Mouse (Mus musculus) WW6 (cell line): ENCODE data around the gene Epha4.
A peak's percentile ranks its signal among the peaks of the same experiment; 100 is the strongest.

Experiments used
- DNase-seq: peaks from one replicate; pipeline ENCODE4 v3.0.0-alpha.2; 2013; ENCODE audit warnings: low read depth, low spot score

The Epha4 gene

DNA sequence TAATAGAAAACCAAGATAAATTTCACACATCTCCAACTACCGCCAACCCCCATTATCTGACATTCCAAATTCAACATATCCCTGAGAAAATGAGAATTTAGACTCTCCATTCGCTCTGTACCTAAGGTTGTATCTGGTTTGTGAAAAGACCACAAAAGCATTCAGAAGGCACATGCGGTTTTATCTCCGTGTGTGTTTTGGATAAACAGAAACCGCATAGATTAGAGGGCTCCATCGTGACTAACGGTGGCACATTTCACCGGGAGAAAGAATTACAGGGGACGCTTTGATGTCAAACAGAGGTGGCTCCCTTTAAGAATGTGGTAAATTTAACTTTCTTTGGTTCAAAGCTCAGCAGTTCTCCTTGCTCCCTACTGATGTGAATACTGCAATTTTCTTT is 107.5 kb downstream of the Epha4 start:
- DNase-seq, result no peak

DNA sequence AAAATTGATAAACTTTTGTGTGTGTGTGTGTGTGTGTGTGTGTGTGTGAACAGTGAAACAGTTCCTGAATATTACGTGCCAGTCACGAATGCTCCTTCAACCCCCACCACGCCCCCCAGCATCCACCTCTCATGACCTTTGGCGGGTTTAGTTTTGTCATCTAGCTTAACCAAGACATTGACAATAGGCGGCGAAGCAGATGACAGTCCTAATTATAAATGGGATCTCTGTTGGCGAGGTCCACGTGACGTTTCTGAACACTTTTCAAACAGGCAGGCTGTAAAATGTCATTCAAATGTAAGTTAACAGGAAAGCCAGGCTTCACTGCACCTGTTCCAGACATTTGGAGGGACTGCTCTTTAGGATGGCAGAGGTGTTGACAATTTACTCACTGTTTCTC is 108.3 kb downstream of the Epha4 start:
- no peak for DNase-seq

DNA sequence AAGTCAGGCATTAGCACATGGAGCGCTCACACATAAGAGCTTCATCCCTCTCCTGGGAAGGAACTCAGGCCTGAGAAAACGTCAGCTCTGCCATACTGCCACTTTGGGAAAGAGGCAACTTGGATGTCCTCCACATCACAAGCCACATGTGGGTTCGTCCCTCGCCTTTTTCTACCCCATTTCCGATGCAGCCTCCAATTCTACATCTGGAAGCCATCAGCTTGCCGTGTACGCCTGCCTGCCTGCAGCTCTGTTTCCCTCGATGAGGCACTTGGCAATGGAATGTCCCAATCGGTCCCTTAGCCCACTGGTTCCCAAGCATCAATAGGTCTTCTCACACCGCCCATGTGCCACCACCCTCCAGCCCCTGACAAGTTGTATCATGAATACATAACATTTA is 110.4 kb downstream of the Epha4 start:
- DNase-seq, result no peak

DNA sequence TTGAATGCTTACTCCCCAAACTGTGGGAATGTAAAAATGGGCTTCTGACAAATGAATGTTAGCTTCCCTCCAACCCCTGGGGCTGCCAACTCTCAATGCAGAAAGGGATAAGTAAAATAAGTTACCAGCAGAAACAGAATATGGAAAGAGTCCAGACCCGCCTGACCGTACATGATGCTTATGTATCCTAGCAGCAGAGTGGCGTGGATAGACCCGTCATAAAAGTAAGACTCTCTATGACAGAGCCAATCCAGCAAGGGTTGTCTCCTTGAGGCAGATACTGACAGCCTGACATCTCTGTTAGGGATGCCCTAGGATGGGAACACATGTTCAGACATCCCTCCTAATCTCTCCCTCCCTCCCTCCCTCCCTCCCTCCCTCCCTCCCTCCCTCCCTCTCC is 111.9 kb downstream of the Epha4 start:
- no peak for DNase-seq

DNA sequence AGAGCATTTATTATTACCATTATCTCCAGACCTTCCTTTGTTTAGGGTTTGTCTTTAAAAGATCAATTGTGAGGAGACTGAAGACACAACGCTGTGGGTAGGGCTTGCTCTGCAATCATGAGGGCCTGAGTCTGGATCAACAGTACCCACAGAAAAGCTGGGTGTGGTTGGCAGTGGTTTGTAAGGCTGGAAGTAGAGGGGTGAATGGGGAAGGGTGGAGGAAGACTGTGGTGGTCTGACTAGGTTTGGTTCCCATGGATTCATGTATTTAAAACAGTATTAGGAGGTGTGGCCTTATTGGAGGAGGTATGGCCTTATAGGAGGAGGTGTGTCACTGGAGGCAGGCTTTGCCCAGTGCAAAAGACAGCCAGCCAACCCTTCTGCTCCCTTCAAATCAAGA is 113.4 kb downstream of the Epha4 start:
- no peak for DNase-seq

DNA sequence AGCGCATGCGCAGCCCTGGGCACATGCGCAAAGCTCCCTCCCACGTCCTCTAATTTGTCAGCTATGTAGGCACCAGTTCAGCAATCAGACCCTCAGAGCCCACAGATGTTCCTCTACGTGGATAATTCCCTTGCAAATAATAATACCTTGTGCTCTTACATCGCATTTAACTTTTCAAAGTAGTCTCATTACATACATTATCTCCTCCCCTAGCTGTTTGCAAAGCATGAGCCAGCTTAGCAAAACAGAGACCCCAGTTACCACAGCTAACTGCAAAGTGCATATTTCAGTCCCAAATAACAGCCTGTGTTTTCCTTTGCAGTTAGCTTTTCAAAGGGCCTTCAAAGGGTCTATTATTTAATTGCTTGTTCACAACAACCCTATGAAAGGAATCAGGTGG is 123.3 kb downstream of the Epha4 start:
- DNase-seq, result no peak

DNA sequence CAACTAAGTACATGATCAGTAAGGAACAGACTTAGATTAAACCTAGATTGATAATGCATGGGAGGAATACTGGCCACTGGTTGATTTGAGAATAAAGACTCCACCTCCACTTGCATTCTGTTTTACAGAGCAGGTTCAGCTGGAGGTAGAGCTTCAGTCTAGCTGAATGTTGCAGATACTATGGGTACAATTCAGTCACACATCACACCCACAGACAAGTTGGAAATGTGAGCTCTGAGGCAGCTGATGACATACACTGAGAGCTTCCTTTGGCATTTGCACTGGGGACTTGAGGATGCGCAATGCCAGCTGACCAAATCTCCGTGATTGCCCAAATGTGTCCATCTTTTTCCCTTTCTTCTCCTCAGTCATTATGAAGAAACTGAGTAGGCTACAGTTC is 125.8 kb downstream of the Epha4 start:
- DNase-seq, result no peak

DNA sequence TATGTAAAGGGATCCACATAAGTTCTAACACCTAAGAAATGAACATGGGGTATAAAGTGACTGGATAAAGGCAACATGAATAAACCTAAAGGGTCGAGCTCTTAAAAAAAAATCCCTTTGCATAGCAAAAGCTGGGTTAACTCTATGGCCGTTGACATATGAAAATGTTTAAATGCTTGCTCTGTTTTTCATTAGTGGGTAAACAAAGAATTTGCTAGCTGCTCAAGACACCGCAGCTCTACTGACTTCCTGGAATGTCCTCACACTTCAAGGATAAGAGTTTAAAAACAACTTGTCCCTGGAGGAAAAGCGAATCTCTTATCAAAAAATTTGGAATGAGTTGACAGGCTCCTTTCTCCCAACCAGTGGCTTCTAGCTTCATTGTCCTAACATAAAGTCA is 126.3 kb downstream of the Epha4 start:
- no peak for DNase-seq

DNA sequence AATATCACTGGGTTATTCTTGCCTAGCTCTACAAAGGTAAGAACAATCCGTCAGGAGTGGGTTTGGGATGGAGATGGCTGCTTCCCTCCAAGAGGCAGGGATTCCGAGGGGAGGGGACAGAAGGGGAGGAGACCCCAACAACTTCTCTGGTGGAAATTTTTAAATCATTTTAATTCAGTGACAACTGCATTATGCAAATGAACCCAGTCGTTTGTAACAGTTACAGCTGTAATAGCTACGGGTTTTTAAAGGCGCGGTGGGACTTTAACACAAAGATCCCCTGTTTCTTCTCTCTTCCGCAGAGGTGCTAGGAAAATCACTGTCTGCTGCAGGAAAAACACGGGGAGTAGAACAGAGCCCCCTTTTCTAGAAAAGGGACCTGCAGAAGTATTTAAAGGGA is 129.3 kb downstream of the Epha4 start:
- no peak for DNase-seq

DNA sequence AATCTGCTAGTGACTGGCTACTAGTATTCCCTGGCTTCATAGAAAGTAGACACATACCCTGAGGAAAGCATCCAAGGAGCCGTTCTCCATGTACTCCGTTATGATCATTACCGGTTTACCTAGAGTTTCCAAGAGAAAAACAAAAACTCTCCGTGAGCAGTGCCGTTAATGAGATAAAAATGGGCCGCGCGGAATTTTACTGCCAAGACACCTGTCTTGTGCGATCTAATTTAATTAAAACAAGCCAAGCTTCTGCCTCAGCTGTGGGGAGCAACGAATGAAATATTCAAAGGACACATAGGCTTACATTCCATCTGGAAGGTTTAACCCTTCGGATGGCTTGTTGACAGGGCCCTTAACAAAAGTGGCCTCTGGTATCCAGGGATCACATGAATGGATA is 131.4 kb downstream of the Epha4 start:
- DNase-seq, result no peak

DNA sequence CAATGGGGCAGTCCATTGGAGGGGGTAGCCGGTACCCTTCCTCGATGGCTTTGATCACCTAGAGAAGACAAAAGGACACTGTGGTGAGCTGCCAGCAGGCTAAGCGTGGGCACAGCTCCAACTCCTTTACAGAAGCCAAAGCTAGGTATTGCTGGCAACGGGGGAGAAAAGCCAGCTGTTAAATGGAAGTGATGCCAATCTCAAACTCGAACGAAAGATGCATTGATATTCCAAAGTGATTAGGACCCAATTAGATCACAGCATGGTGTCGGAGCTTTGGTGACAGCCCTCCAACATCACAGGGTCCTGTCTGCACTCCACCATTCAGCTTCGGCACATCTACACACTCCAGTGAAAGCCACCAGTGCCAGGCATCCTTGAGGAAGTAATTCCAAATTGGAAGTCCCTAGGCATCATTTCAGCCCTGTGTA is 137.3 kb downstream of the Epha4 start:
- DNase-seq, result no peak

DNA sequence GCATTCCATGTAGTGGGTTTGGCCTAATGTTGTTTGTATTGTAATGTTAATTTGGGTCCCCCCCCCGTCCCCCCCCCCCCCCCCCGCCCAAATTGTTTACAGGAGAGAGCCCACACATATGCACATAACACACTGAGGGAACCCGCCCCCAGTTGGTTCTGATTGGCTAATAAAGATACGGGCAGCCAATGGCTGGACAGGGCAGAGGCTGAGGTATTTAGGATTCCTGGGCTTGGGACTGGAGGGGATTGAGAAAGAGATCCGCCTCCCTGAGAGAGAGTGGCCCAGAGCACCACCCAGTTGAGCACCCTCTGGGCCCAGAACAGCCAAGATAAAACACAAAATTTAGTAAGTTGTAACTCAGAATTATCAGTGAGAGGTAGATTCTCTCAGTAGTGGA is 140.8 kb downstream of the Epha4 start:
- peak; percentile 39 for DNase-seq

DNA sequence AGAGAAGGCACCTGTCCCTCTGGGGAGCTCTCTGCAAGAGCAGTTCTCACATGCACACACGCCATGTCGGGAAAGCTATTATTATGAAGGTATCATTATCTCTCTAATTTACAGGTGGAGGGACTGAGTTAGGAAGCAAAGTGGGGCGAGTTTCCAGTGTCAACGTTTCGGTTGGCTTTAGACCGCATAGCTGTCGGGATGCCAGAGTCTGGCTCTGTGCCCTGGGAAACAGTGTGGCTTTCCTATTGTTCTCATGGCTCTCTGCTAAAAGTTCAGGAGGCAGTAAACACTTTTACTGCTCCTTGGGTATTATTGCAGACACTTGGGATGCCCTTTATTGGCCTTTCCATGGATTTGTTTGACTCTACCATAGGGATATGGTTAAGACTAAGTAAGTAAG is 144.0 kb downstream of the Epha4 start:
- DNase-seq, result no peak

DNA sequence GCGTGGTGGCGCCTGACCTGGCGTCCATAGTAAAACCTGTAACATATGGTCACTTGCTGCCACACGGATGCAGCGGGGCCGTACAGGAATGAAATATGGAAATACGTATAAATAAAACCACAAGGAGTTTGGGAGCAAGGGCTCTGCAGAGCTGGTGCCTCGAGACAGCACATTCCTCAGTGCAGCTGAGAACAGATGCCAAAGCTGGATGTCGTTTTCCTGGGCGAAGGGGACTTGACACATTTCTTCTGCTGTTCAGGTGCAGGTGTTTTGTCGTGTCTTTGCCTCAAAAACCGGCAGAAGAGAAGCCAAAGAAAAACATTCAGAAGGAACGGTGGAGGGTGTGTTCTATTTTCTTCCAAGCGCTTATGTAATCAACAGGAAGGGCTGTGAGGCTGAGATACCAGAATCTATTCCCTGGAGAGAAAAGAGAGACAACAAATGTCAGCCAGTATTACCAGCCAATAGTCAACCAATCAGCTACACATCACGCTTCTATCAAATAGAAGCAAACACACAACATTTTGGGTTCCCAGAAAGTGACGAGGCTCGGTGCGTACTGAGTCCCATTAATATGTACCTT is 145.5 kb downstream of the Epha4 start:
- no peak for DNase-seq

DNA sequence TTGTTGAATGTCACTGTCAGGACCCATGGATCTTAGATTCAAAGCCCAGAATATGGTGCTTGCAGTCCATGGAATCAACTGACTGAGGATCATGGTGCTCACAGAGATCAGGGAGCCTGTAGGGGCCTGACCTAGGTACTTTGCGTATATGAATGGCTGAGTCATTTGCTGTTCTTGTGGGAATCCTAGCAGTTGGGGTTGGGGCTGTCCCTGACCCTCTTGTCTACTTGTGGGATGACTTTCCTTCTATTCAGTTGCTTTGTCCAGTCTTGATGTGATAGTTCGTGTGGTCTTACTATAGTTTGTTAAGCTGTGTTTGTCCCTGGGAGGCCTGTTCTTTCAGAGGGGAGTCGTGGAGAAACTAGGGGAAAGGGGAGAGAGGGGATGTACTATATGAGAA is 149.0 kb downstream of the Epha4 start:
- DNase-seq, result no peak

DNA sequence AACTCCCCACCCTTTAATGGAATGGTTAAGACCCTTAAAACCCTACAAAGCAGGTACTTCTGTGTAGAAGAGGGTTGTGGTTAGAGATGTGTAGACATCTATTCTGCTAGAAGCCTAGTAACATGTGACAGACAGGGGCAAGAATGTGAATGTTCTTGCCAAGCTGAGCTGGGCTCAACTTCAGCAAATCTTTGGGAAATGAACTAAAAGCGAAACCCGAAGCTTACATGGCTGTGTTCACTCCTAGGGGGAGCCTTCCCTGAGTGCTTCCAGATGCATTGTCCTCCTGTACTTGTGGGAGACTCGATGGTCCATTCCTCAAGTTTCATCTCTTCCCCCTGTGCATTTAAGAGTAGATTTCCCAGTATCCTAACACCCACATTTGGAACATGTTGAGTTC is 150.3 kb downstream of the Epha4 start:
- no peak for DNase-seq

DNA sequence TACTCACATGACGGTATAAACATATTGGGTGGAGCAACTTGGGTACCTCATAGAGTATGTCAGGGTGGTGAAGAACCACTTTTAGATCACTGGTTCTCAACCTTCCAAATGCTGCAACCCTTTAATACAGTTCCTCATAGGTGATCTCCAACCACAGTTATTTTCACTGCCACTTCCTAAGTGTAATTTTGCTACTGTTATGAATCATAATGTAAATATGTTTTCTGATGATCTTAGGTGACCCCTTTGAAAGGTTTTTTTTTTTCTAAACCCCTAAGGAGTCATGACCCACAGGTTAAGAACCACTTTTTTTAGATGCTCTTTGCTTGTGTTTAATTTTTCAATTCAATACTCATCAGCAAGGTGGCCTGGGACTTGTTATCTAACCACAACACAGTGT is 151.0 kb downstream of the Epha4 start:
- DNase-seq, result no peak

DNA sequence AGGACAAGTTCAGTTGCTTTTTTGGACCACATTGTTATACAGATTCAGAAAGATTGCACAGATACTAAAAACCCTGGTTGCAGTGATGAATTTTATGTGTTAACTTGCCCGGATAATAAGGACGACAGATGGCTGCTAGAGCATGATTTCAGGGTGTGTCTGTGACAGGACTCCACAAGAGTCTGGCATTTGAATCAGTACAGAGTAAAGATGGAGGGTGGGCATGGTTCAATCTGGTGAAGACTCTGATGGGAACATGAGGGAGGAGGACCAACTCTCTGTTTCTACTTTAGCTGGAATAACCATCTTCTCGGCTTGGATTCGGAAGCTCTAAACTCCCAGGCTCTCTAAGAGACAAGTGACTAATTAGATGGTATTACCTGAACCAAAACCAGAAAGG is 168.4 kb downstream of the Epha4 start:
- DNase-seq, result no peak

DNA sequence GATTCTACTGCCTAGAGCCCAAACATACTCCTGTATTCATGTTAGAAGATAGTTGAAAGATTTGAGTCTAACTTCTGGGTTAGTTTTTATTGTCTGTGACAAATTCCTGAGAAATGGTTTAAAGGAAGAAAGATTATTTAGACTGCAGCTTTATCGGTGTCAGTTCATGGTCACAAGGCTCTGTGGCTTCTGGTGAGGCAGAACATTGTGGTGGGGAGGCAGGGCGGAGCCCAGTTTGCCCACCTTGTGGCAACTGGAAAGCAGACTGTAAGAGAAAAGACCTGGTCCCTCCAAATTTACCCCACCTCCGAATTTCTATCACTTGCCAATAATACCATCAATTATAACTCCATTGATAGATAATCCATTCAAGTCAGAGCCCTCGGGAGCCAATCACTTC is 171.1 kb downstream of the Epha4 start:
- no peak for DNase-seq

DNA sequence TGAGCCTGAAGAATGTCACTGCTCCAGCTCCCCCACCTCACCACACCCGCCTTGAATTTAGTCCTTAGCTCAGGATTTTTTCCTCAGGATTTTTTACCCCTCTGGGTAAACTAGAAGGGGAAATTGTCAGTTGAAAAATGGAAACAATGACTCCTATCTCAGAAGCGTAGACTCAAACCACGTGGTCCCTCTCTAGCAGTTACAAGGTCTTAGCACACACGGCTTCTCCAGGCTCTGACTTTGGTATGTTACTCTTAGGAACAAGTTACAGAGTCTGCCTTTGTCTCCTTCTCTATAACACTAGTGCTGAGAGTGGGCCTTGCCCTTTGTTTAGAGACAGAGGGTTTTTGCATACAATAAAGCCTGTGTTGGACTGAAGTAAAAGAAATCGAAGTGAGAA is 175.2 kb downstream of the Epha4 start:
- no peak for DNase-seq

DNA sequence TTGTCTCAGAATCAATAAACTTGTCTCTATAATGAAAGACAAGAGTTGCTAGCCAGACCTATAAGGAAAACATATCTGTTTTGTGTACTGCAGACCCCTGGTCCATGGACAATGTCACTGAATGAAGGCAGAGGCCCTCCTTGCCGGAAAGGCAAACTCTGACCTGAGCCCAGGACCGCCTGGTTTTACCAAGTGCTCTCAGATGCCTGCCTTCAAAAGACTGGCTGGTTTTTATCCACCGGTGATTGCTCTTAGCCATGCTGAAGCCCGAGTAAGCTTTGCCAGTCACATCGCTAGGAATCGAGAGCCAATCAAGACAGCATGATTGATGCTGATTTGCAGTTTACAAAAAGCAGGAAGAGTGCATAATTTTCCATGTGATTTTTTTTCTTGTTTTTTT is 176.5 kb downstream of the Epha4 start:
- no peak for DNase-seq

DNA sequence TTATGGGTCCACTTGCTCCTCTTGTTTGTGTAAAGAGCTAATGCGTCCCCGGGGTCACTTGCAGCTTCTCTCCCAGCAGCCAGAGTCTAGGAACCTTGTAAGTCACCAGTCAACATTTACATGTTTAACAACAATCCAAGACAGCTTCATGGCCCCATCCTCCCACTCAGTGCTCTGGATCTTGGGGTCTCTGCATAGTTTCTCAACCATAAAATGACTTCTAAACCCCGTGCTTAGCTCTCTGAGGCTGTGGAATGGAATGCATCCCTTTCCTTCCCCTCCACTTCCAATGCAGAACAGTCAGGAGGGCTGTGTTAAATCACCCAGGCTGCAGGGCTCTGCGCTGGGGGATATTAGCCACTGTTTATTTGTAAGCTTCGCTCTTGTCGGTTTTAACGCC is 178.0 kb downstream of the Epha4 start:
- DNase-seq, result no peak

DNA sequence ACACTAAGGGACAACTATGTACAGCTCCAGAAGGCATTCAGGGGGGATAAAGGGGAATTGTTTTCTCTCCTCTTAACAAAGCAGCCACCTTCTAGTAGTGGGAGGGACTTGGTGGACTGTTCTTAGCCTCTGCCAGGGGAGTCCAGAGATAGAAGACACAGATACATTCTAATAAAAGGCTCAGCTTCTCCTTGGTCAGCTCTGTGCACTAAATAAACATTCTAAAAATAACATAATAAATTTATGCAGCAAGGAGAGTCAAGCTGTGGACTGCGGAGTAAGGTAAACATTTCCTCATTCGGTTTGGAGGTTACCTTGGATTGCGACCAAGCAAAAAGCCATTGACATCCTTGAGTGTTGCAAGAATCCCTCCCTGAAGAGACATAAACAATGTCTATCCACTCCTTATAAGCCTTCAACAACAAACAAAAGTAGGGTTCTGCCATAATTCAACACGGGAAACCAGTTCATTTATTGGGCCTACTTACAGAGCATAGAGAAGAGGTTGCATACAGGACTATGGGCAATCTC is 196.2 kb downstream of the Epha4 start:
- DNase-seq, result no peak
